Mouse (Mus musculus) cortical plate, adult 2 months (tissue): Measurements from ENCODE around the gene Ptma.

Source experiments
- CTCF ChIP-seq: fragments of 200-500 bp; IDR thresholded peaks from 2 replicates; pipeline ENCODE4 v1.5.1; 2011; ENCODE audit warnings: mild to moderate bottlenecking, control low read depth, low read length; ENCODE audit not compliant: insufficient read depth; ENCODE audit errors: extremely low read depth
- POLR2A ChIP-seq: fragments of 200-500 bp; IDR thresholded peaks from 2 replicates; pipeline ENCODE4 v1.6.1; 2011; ENCODE audit warnings: mild to moderate bottlenecking, low read length, control low read depth; ENCODE audit not compliant: insufficient read depth; ENCODE audit errors: extremely low read depth

DNA sequence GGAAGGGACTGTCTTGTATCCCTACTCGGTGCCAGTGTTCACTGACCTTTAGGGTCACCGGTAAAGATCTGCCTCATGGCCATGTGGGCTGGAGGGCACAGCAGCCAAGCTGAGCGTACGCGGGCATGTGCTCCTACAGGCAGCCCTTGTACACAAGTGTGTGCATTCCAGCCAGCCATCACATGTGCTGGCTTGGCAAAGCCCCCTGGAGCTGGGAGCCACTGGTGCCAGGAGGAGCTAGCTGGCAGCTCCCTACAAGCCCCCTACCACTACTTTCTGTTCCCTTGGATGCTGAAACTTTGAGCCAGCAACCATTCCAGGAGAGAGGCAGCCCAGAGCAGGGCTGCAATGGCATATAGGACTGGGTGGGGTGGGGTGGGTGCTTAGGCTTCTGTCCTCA lies 20.1 kb upstream of the Ptma start:
- no peak for TF ChIP-seq CTCF
- no peak for TF ChIP-seq POLR2A
